Mouse (Mus musculus) embryonic fibroblast, embryonic 13.5 days (primary cell): Measurements from ENCODE around the gene Capsl. TPM values are rescaled to one million over a fixed set of nuclear protein-coding genes. Genes with fewer than 3 reads are reported as not detected.

ENCODE experiments used
- H3K27ac ChIP-seq: 2 replicates; pipeline ENCODE4 v1.5.1; 2012; ENCODE audit warnings: low read length, control low read depth, inconsistent platforms; ENCODE audit not compliant: insufficient read depth
- H3K4me1 ChIP-seq: 2 replicates; pipeline ENCODE4 v1.6.1; 2011; ENCODE audit warnings: low read length; ENCODE audit not compliant: control insufficient read depth, insufficient read depth
- H3K4me3 ChIP-seq: 2 replicates; pipeline ENCODE4 v1.5.1; 2011; ENCODE audit warnings: mild to moderate bottlenecking, control low read depth, low read length; ENCODE audit not compliant: insufficient read depth
- CTCF ChIP-seq: IDR thresholded peaks from 2 replicates; pipeline ENCODE4 v1.5.1; 2011; ENCODE audit warnings: mild to moderate bottlenecking, control low read depth, low read length, moderate library complexity, borderline replicate concordance; ENCODE audit not compliant: insufficient read depth
- POLR2A ChIP-seq: IDR thresholded peaks from 2 replicates; pipeline ENCODE4 v1.6.1; 2011; ENCODE audit warnings: low read depth, mild to moderate bottlenecking, control low read depth, low read length, moderate library complexity
- polyA plus RNA-seq: library from polyadenylated mRNA; stranded (reverse); fragments of >200 nt; gene quantifications from 2 replicates; pipeline ENCODE4 v1.2.4, GENCODE M21; 2011; ENCODE audit warnings: low read depth; ENCODE audit not compliant: missing spikeins, insufficient read length

The Capsl gene
- polyA plus RNA-seq, 1 experiment, result not detected

- Histone ChIP-seq H3K4me3 (no peak overlapping the region), H3K4me1 (no peaks in the 10 kb centered on the region), H3K27ac (no peak overlapping the region)
- no peak for TF ChIP-seq POLR2A
- no peak for TF ChIP-seq CTCF
Measured at GRCm38 (mm10) chr15:9464039-9464438, 28.2 kb downstream of the Capsl start.

- TF ChIP-seq CTCF (no peak), POLR2A (no peak)
- H3K4me1 ChIP-seq, result no peaks in the 10 kb centered on the region
- no peak overlapping the region for H3K27ac ChIP-seq
- no peak overlapping the region for H3K4me3 ChIP-seq
Measured at GRCm38 (mm10) chr15:9471053-9471685, 35.3 kb downstream of the Capsl start.

- no peak overlapping the region for H3K4me3 ChIP-seq
- TF ChIP-seq CTCF (no peak), POLR2A (no peak)
- no peaks in the 10 kb centered on the region for H3K4me1 ChIP-seq
- no peak overlapping the region for H3K27ac ChIP-seq
Measured at GRCm38 (mm10) chr15:9472167-9472566, 36.3 kb downstream of the Capsl start.

GRCm38 (mm10) chr15:9472618-9473017 lies 36.8 kb downstream of the Capsl start:
- H3K4me3 ChIP-seq, result no peak overlapping the region
- no peak overlapping the region for H3K27ac ChIP-seq
- TF ChIP-seq POLR2A (no peak), CTCF (no peak)
- no peaks in the 10 kb centered on the region for H3K4me1 ChIP-seq

- Histone ChIP-seq H3K27ac (no peak overlapping the region), H3K4me1 (no peaks in the 10 kb centered on the region), H3K4me3 (no peak overlapping the region)
- TF ChIP-seq POLR2A (no peak), CTCF (no peak)
Measured at GRCm38 (mm10) chr15:9473188-9473587, 37.4 kb downstream of the Capsl start.

- no peak overlapping the region for H3K27ac ChIP-seq
- H3K4me1 ChIP-seq, result no peaks in the 10 kb centered on the region
- no peak for TF ChIP-seq CTCF
- no peak for TF ChIP-seq POLR2A
- no peak overlapping the region for H3K4me3 ChIP-seq
Measured at GRCm38 (mm10) chr15:9489417-9490118, 53.7 kb downstream of the Capsl start.

- TF ChIP-seq POLR2A (no peak), CTCF (no peak)
- Histone ChIP-seq H3K4me1 (no peaks in the 10 kb centered on the region), H3K27ac (no peak overlapping the region), H3K4me3 (no peak overlapping the region)
Measured at GRCm38 (mm10) chr15:9492077-9492476, 56.2 kb downstream of the Capsl start.

Other genes with a start within 250 kb of the Capsl start
- gene Ugt3a1, start 159.1 kb upstream of the Capsl start, polyA plus RNA-seq, result not detected in 2 replicates
- gene Ugt3a2, start 100.5 kb upstream of the Capsl start, polyA plus RNA-seq, result not detected in 2 replicates
- 0.14 TPM in 1 of 2 replicates, not detected in the other for gene Il7r, start 94.1 kb downstream of the Capsl start, polyA plus RNA-seq